Mouse (Mus musculus): Measurements from ENCODE around the gene Entpd7.
A peak's percentile ranks its signal among the peaks of the same experiment; 100 is the strongest.

- TF ChIP-seq CTCF (IDR thresholded peaks at IDR 0.05; ENCODE audit: low read depth) (peak; percentile 23; the same call in 1 of the 2 replicates), EP300 (IDR thresholded peaks at IDR 0.05; ENCODE audit: low read depth) (no peak)
Measured at GRCm38 (mm10) chr19:43752489-43753225, 63.2 kb downstream of the Entpd7 start, which contains the start of the genes Cutc and Cox15.

All from heart, postnatal 0 days (tissue).